Mouse (Mus musculus) limb, embryonic 13.5 days (tissue): ENCODE measurements at regions not wholly inside any gene's neighbourhood (a gene's known extent, or its start where the extent isn't known, plus 50 kb on each side); places are given as distances from the start of the nearest gene placed in this dataset.
A peak's percentile ranks its signal among the peaks of the same experiment; 100 is the strongest.

Source experiments
- ATAC-seq: fragments of 200-750 bp; cut with Nextera tagmentation; 2 replicates; pipeline ENCODE4 v1.8.0; 2017; ENCODE audit warnings: low read depth, moderate number of reproducible peaks, moderate TSS enrichment; ENCODE audit not compliant: low FRiP score
- H3K27ac ChIP-seq: fragments of 300-500 bp; sonication (generic); 2 replicates; pipeline ENCODE4 v1.5.1; 2015; ENCODE audit warnings: inconsistent platforms, mild to moderate bottlenecking, moderate library complexity
- H3K27me3 ChIP-seq: fragments of 300-500 bp; sonication (generic); 2 replicates; pipeline ENCODE4 v1.6.1; 2015; ENCODE audit warnings: mild to moderate bottlenecking, inconsistent platforms
- H3K36me3 ChIP-seq: fragments of 300-500 bp; sonication (generic); 2 replicates; pipeline ENCODE4 v1.6.1; 2015; ENCODE audit warnings: inconsistent platforms, mild to moderate bottlenecking, moderate library complexity
- H3K4me1 ChIP-seq: fragments of 300-500 bp; sonication (generic); 2 replicates; pipeline ENCODE4 v1.6.1; 2015; ENCODE audit warnings: inconsistent platforms
- H3K4me2 ChIP-seq: fragments of 300-500 bp; sonication (generic); replicated peaks from 2 replicates; pipeline ENCODE4 v1.6.1; 2015; ENCODE audit warnings: inconsistent platforms, mild to moderate bottlenecking, moderate library complexity
- H3K4me3 ChIP-seq: fragments of 300-500 bp; sonication (generic); 2 replicates; pipeline ENCODE4 v1.5.1; 2015; ENCODE audit warnings: moderate library complexity, mild to moderate bottlenecking, inconsistent platforms
- H3K9ac ChIP-seq: fragments of 300-500 bp; sonication (generic); 2 replicates; pipeline ENCODE4 v1.6.1; 2015; ENCODE audit warnings: mild to moderate bottlenecking, inconsistent platforms
- H3K9me3 ChIP-seq: fragments of 300-500 bp; sonication (generic); 2 replicates; pipeline ENCODE4 v1.6.1; 2016; ENCODE audit warnings: inconsistent platforms
- WGBS: fragments of 180-500 bp; shearing (Covaris S2); methylation state at CpG from one replicate; pipeline ENCODE4 v1.1.7; 2015; 5-methylcytosine and 5-hydroxymethylcytosine counted together

DNA sequence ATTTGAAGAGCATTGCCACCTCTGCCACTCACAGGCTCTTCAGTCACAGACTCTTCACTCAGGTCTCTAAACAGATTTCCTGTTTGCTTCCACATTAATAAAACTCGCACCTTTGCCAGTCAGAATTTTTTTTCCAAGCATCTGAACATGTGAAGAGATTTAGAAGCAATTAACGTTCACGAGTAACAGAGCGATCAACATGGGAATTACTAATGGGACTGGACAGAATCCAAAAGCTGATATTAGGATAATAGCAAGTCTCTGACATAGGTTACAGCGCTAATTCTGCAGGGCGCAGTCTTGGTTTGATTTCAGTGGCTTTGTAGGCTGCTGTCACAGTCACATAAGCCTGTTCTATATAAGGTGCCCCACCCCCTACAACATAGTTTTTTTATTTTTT, 275.6 kb downstream of the Dhx15 start:
- no peak overlapping the region for H3K4me3 ChIP-seq
- ATAC-seq, result no peak
- WGBS, result 67% methylated on average over 6 of the region's 6 CpGs
- no peak overlapping the region for H3K27ac ChIP-seq
- H3K9ac ChIP-seq, result no peak overlapping the region
- 0 out of 2 replicates have a peak, but pooled peaks cover 4% of the 10 kb centered on the region for H3K27me3 ChIP-seq
- H3K4me2 ChIP-seq, result no peak overlapping the region
- no peaks in the 10 kb centered on the region for H3K36me3 ChIP-seq
- H3K4me1 ChIP-seq, result 0 out of 2 replicates have a peak, but pooled peaks cover 3% of the 10 kb centered on the region
- no peaks in the 10 kb centered on the region for H3K9me3 ChIP-seq

DNA sequence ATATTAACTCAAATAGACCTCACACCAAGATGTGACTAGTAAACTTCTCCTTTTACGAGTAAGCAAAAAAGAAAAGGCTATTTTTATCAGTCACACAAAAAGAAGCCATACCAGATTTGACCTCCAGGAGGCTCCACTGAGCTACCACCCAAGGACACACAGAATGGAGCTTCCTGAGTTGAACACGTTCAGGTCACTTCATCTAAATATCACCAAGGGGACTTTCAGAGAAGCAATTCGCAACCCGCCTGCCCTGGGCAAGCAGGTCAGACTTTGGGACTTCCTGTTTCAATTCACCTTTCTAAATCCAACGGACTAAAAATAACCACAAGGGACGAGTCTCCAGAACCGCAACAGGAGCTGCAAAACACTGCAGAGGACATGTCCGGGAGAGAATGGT, 281.5 kb downstream of the Dhx15 start:
- Histone ChIP-seq H3K4me3 (no peak overlapping the region), H3K27ac (no peak overlapping the region), H3K36me3 (no peaks in the 10 kb centered on the region), H3K4me2 (no peak overlapping the region), H3K4me1 (0 out of 2 replicates have a peak, but pooled peaks cover 3% of the 10 kb centered on the region), H3K9ac (no peak overlapping the region), H3K9me3 (no peaks in the 10 kb centered on the region), H3K27me3 (no peaks in the 10 kb centered on the region)
- no peak for ATAC-seq
- WGBS, result 63% methylated on average over 8 of the region's 8 CpGs

GRCm38 (mm10) chr5:51906315-51907109, 283.8 kb downstream of the Dhx15 start:
- ATAC-seq, result no peak
- Histone ChIP-seq H3K36me3 (no peaks in the 10 kb centered on the region), H3K4me2 (no peak overlapping the region), H3K27me3 (no peaks in the 10 kb centered on the region), H3K27ac (no peak overlapping the region), H3K4me3 (no peak overlapping the region), H3K9me3 (no peaks in the 10 kb centered on the region), H3K4me1 (0 out of 2 replicates have a peak, but pooled peaks cover 3% of the 10 kb centered on the region), H3K9ac (no peak overlapping the region)
- WGBS, result 63% methylated on average over 9 of the region's 9 CpGs

- ATAC-seq, result no peak
- no peaks in the 10 kb centered on the region for H3K36me3 ChIP-seq
- no peak overlapping the region for H3K4me3 ChIP-seq
- H3K9me3 ChIP-seq, result no peaks in the 10 kb centered on the region
- H3K4me1 ChIP-seq, result no peaks in the 10 kb centered on the region
- WGBS, result 49% methylated on average over 8 of the region's 8 CpGs
- no peaks in the 10 kb centered on the region for H3K27me3 ChIP-seq
- no peak overlapping the region; the same call in 1 of the 2 replicates for H3K4me2 ChIP-seq
- H3K27ac ChIP-seq, result no peak overlapping the region
- no peak overlapping the region for H3K9ac ChIP-seq
These were observed 296.2 kb downstream of the Dhx15 start for GRCm38 (mm10) chr5:51894159-51894558.

DNA sequence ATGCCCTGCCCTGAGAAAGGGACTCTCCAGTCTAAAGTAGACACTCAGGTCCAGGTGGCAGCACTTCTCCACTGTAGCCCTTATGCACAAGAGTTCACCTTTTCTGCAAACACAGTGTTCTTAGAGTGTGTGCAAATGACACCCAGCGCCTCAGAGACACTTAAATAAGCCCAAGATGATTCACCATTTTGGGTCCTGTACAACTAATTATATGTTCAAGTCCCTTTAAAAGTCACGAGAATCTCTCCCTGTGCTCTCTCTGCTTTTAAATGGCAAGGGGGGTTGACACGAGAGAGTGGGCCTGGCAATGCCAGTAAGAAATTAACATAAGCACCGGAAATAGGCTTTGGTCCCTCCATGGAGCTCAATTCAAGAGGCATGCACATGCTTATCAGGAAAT, 299.0 kb downstream of the Dhx15 start:
- H3K27ac ChIP-seq, result no peak overlapping the region
- no peaks in the 10 kb centered on the region for H3K4me1 ChIP-seq
- H3K9ac ChIP-seq, result no peak overlapping the region
- H3K27me3 ChIP-seq, result no peaks in the 10 kb centered on the region
- no peaks in the 10 kb centered on the region for H3K36me3 ChIP-seq
- ATAC-seq, result no peak
- H3K9me3 ChIP-seq, result no peaks in the 10 kb centered on the region
- no peak overlapping the region for H3K4me2 ChIP-seq
- WGBS, result 77% methylated on average over 4 of the region's 4 CpGs
- H3K4me3 ChIP-seq, result no peak overlapping the region

DNA sequence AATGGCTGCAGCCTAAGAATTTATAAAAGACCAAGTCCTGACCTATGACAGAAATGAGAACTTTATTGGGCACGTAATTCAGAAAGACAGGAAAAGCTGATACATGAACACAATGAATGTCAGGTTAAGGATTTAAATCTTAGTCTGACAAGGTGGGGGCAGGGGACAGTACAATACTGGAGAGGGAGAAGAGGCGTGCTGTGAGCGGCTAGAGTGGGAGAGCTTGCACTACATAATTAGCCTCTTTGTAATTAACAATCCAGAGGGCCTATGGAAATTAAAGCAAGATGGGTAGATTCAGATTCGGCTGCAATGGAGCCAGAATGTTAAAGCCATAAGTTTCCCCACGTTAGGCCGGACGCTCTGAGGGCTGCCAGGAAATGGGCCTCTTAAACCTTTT, 301.9 kb downstream of the Dhx15 start:
- Histone ChIP-seq H3K27me3 (no peaks in the 10 kb centered on the region), H3K4me1 (no peaks in the 10 kb centered on the region), H3K4me3 (no peak overlapping the region), H3K36me3 (no peaks in the 10 kb centered on the region), H3K9ac (no peak overlapping the region), H3K27ac (no peak overlapping the region), H3K4me2 (no peak overlapping the region), H3K9me3 (no peaks in the 10 kb centered on the region)
- 26% methylated on average over 7 of the region's 7 CpGs for WGBS
- no peak for ATAC-seq

DNA sequence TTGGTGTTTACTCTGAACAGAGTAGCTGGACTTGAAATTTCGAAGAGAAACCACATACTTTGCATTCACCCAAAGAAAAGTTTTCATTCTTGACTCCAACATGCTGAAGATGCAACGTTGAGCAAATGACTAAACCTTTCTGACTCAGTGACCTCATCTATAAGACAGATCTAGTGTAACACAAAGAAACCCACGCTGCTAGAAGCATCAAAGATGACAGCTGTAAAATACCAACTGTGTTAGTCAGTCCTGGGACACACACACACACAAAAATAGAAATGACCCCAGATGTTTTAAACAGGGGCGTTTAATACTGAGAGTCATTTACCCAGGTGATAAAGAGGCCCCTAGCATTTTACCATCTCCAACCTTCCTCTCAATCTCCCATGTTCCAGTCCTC, 307.7 kb downstream of the Dhx15 start:
- H3K4me2 ChIP-seq, result no peak overlapping the region
- H3K27me3 ChIP-seq, result no peaks in the 10 kb centered on the region
- WGBS, result 77% methylated on average over 4 of the region's 4 CpGs
- no peak overlapping the region for H3K27ac ChIP-seq
- no peaks in the 10 kb centered on the region for H3K4me1 ChIP-seq
- no peaks in the 10 kb centered on the region for H3K9me3 ChIP-seq
- no peak overlapping the region for H3K9ac ChIP-seq
- H3K36me3 ChIP-seq, result no peaks in the 10 kb centered on the region
- H3K4me3 ChIP-seq, result no peak overlapping the region
- ATAC-seq, result no peak

GRCm38 (mm10) chr5:51882173-51882572, 308.1 kb downstream of the Dhx15 start:
- H3K27ac ChIP-seq, result no peak overlapping the region
- no peak for ATAC-seq
- no peak overlapping the region for H3K9ac ChIP-seq
- WGBS, result 77% methylated on average over 3 of the region's 3 CpGs
- no peaks in the 10 kb centered on the region for H3K27me3 ChIP-seq
- H3K4me3 ChIP-seq, result no peak overlapping the region
- no peaks in the 10 kb centered on the region for H3K4me1 ChIP-seq
- no peak overlapping the region for H3K4me2 ChIP-seq
- no peaks in the 10 kb centered on the region for H3K9me3 ChIP-seq
- H3K36me3 ChIP-seq, result no peaks in the 10 kb centered on the region

DNA sequence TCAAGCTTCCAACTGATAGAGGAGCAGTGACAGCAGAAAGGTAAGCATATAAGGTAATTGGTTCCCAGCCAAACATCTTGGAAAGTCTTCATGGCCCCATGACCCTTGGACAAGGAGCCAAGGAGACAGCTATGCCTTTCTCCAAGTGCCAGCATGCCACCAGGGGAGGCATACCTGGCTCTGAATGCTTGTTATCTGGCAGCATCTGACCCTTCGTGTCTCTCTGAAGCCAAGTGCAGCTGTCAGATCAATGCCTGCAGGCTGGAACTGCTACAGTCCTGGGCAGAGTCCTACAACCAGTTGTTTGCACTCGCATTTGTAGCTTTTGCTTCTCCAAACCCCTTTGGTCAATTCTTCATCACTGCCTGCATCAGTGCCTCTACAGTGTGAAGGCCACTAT, 309.3 kb upstream of the Ppargc1a start:
- Histone ChIP-seq H3K4me3 (no peak overlapping the region), H3K36me3 (no peaks in the 10 kb centered on the region), H3K4me1 (0 out of 2 replicates have a peak, but pooled peaks cover 7% of the 10 kb centered on the region), H3K4me2 (no peak overlapping the region), H3K27ac (no peak overlapping the region), H3K27me3 (no peaks in the 10 kb centered on the region), H3K9me3 (no peaks in the 10 kb centered on the region), H3K9ac (no peak overlapping the region)
- ATAC-seq, result no peak
- 82% methylated on average over 2 of the region's 2 CpGs for WGBS

- no peak overlapping the region for H3K27ac ChIP-seq
- no peak overlapping the region for H3K4me3 ChIP-seq
- ATAC-seq, result no peak
- H3K27me3 ChIP-seq, result no peaks in the 10 kb centered on the region
- no peak overlapping the region for H3K9ac ChIP-seq
- H3K36me3 ChIP-seq, result no peaks in the 10 kb centered on the region
- peaks cover 13% of the 10 kb centered on the region for H3K4me1 ChIP-seq
- H3K9me3 ChIP-seq, result no peaks in the 10 kb centered on the region
- no peak overlapping the region for H3K4me2 ChIP-seq
- WGBS, result 82% methylated on average over 5 of the region's 5 CpGs
These were observed 306.0 kb upstream of the Ppargc1a start for GRCm38 (mm10) chr5:51873571-51873970.

DNA sequence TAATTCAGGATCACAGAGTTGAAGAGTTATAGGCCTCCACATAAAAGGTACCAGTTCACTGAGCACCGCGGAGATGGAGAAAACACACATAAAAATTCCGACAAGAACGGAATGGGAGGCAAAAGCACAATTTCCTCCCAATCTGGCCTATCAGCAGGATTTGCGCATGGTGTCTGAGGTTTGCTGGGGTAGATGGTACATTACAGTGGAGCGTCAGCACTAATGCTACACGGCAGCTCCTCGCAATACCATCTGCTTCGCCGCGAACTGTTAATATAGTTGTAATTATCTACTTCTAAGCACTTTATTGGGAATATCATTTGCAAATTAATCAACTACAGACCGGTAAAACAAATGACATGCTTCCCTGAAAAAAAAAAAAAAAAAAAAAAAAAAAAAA, 304.2 kb upstream of the Ppargc1a start:
- H3K4me3 ChIP-seq, result no peak overlapping the region
- H3K36me3 ChIP-seq, result no peaks in the 10 kb centered on the region
- WGBS, result 81% methylated on average over 12 of the region's 12 CpGs
- no peak overlapping the region for H3K4me2 ChIP-seq
- H3K27ac ChIP-seq, result no peak overlapping the region
- H3K27me3 ChIP-seq, result no peaks in the 10 kb centered on the region
- peaks cover 17% of the 10 kb centered on the region for H3K4me1 ChIP-seq
- H3K9me3 ChIP-seq, result no peaks in the 10 kb centered on the region
- H3K9ac ChIP-seq, result no peak overlapping the region
- no peak for ATAC-seq

- 52% methylated on average over 18 of the region's 18 CpGs for WGBS
- ATAC-seq, result peak; percentile 36
- H3K4me1 ChIP-seq, result peaks cover 17% of the 10 kb centered on the region
- H3K27me3 ChIP-seq, result no peaks in the 10 kb centered on the region
- no peak overlapping the region for H3K9ac ChIP-seq
- no peak overlapping the region for H3K27ac ChIP-seq
- no peak overlapping the region for H3K4me3 ChIP-seq
- peak overlapping the region; percentile 46 for H3K4me2 ChIP-seq
- no peaks in the 10 kb centered on the region for H3K9me3 ChIP-seq
- H3K36me3 ChIP-seq, result no peaks in the 10 kb centered on the region
These were observed 300.7 kb upstream of the Ppargc1a start for GRCm38 (mm10) chr5:51868223-51868713.

GRCm38 (mm10) chr5:51866002-51866401, 298.5 kb upstream of the Ppargc1a start:
- Histone ChIP-seq H3K9ac (no peak overlapping the region), H3K27me3 (no peaks in the 10 kb centered on the region), H3K9me3 (no peaks in the 10 kb centered on the region), H3K4me2 (no peak overlapping the region), H3K36me3 (no peaks in the 10 kb centered on the region), H3K27ac (no peak overlapping the region), H3K4me1 (peaks cover 10% of the 10 kb centered on the region), H3K4me3 (no peak overlapping the region)
- 70% methylated on average over 2 of the region's 2 CpGs for WGBS
- no peak for ATAC-seq
